Mouse (Mus musculus) lung, embryonic 14.5 days (tissue): ENCODE data around the gene Bin2. TPM values are rescaled to one million over a fixed set of nuclear protein-coding genes. Genes with fewer than 3 reads are reported as not detected.

ENCODE experiments used
- ATAC-seq: fragments of 200-750 bp; cut with Nextera tagmentation; 2 replicates; pipeline ENCODE4 v1.8.0; 2017; ENCODE audit warnings: mild to moderate bottlenecking, moderate TSS enrichment, moderate library complexity; ENCODE audit not compliant: insufficient read depth
- DNase-seq: peaks from one replicate; pipeline ENCODE4 v3.0.0-alpha.2; 2015
- H3K27ac ChIP-seq: fragments of 300-500 bp; sonication (generic); 2 replicates; pipeline ENCODE4 v1.5.1; 2014; ENCODE audit warnings: low read depth, mild to moderate bottlenecking, moderate library complexity
- H3K27me3 ChIP-seq: fragments of 300-500 bp; sonication (generic); 2 replicates; pipeline ENCODE4 v1.6.1; 2014; ENCODE audit warnings: low read length, control low read depth; ENCODE audit not compliant: insufficient read depth
- H3K36me3 ChIP-seq: fragments of 300-500 bp; sonication (generic); 2 replicates; pipeline ENCODE4 v1.6.1; 2014; ENCODE audit warnings: control low read depth; ENCODE audit not compliant: insufficient read depth
- H3K4me1 ChIP-seq: fragments of 300-500 bp; sonication (generic); 2 replicates; pipeline ENCODE4 v1.6.1; 2014; ENCODE audit warnings: antibody characterized with exemption, control low read depth; ENCODE audit not compliant: insufficient read depth
- H3K4me2 ChIP-seq: fragments of 300-500 bp; sonication (generic); 2 replicates; pipeline ENCODE4 v1.6.1; 2014; ENCODE audit warnings: mild to moderate bottlenecking
- H3K4me3 ChIP-seq: fragments of 300-500 bp; sonication (generic); 2 replicates; pipeline ENCODE4 v1.5.1; 2014; ENCODE audit warnings: low read depth, low read length
- H3K9ac ChIP-seq: fragments of 300-500 bp; sonication (generic); 2 replicates; pipeline ENCODE4 v1.6.1; 2014
- H3K9me3 ChIP-seq: fragments of 300-500 bp; sonication (generic); 2 replicates; pipeline ENCODE4 v1.6.1; 2016; ENCODE audit warnings: low read depth, low read length, control low read depth
- CTCF ChIP-seq: IDR thresholded peaks from 2 replicates; pipeline ENCODE4 v1.5.1; 2016; ENCODE audit warnings: antibody characterized with exemption, low read depth
- WGBS: fragments of 180-500 bp; shearing (Covaris S2); extraction: QIAGEN DNeasy Blood & Tissue Kit; methylation state at CpG from one replicate; pipeline ENCODE4 v1.1.7; 2014; 5-methylcytosine and 5-hydroxymethylcytosine counted together
- microRNA-seq: library from miRNA; unstranded; fragments of <30 nt; microRNA quantifications from one replicate; pipeline ENCODE4, GENCODE M21; 2016; ENCODE audit warnings: borderline number of aligned reads
- polyA plus RNA-seq: library from polyadenylated mRNA; unstranded; fragments of >200 nt; fragmentation: Nextera tagmentation; extraction: Ambion mirVana; gene quantifications from 2 replicates; pipeline ENCODE4 v1.2.1, GENCODE M21; 2014

Bin2 gene
- polyA plus RNA-seq, 1 experiment from 2014 or later: 4.8 TPM

DNA sequence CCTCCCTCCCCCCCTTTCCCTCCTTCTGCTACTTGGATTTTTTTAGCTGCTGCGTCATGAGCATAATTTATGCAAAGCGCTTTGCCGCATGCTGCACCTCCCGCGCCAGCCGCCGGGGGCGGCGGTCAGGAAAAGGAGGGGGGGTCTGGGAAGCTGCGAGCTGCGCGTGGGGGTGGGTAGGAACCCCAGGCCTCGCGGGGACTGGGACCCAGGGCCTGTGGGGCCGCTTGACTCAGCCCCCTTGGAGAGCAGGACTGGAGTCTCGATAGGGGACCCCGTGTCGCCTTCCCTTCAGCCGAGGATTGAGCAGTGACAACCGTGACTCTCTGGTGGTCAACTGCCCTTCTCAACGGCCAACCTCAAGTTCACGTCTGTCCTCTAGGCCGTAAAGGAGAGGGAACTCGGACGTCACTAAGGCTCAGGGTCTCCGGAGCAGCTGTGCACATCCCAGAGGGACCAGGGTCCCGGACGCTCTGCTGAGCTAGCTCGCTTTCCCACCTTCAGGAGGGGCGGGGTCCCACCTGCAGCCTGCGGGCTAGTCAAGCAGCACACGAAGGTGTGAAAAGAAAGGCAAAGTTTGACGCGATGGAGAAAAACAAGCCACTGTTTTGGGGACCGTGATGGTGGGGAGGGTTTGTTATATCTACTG lies 69.2 kb downstream of the Bin2 start:
- DNase-seq: peak; percentile 88
- peak overlapping the region; percentile 80 for H3K9ac ChIP-seq
- peaks cover 4% of the 10 kb centered on the region; the same call in 1 of the 2 replicates for H3K4me1 ChIP-seq
- WGBS: under 1% methylated on average over 35 of the region's 35 CpGs
- H3K4me2 ChIP-seq: peak overlapping the region; percentile 98
- no peaks in the 10 kb centered on the region for H3K9me3 ChIP-seq
- no peaks in the 10 kb centered on the region for H3K36me3 ChIP-seq
- H3K27me3 ChIP-seq: peaks cover 25% of the 10 kb centered on the region
- no peak overlapping the region for H3K27ac ChIP-seq
- H3K4me3 ChIP-seq: peak overlapping the region; percentile 77
- peak; percentile 63 for TF ChIP-seq CTCF
- ATAC-seq: peak; percentile 76

- Histone ChIP-seq H3K4me3 (peak within 1 kb of the TSS; percentile 77), H3K27me3 (peaks cover 25% of the 10 kb centered on the region), H3K27ac (peak within 1 kb of the TSS; percentile 36; the same call in 1 of the 2 replicates), H3K4me1 (peaks cover 4% of the 10 kb centered on the region; the same call in 1 of the 2 replicates), H3K4me2 (peak within 1 kb of the TSS; percentile 98), H3K36me3 (no peaks in the 10 kb centered on the region), H3K9me3 (no peaks in the 10 kb centered on the region), H3K9ac (peak within 1 kb of the TSS; percentile 80)
- DNase-seq (peak; percentile 31), ATAC-seq (peak; percentile 62)
- WGBS: under 1% methylated on average over 60 of the region's 76 CpGs
- no peak for TF ChIP-seq CTCF
Observed at GRCm38 (mm10) chr15:100599276-100600046, 69.9 kb downstream of the Bin2 start, which contains the start of gene Pou6f1. Gene Pou6f1, minus strand, starts transcription at chr15:100599984.

DNA sequence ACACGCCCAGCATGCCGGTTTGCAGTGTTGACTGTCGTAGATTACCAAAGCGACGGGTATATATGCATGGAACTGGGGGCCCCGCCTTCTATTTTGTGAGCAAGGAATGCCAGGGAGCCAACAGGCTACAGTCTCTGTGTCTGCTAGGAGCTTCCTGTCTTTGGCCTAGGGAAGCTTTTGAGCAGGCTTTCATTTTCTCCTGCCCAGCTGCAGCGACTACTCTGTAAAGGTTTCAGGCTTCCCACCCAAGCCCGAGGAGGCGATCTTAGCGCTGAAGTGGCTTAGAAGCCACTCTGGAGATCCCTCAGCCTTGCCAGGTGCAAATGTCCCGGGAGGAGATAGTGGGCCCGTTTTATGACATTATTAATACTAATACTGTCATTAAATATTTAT lies 70.5 kb downstream of the Bin2 start:
- peak overlapping the region; percentile 98 for H3K4me2 ChIP-seq
- H3K27me3 ChIP-seq: peaks cover 25% of the 10 kb centered on the region
- no peaks in the 10 kb centered on the region for H3K9me3 ChIP-seq
- DNase-seq (peak; percentile 73), ATAC-seq (peak; percentile 58)
- peak overlapping the region; percentile 77 for H3K4me3 ChIP-seq
- WGBS: 3% methylated on average over 12 of the region's 12 CpGs
- no peaks in the 10 kb centered on the region for H3K36me3 ChIP-seq
- no peak for TF ChIP-seq CTCF
- H3K4me1 ChIP-seq: peaks cover 4% of the 10 kb centered on the region; the same call in 1 of the 2 replicates
- peak overlapping the region; percentile 80 for H3K9ac ChIP-seq
- no peak overlapping the region for H3K27ac ChIP-seq

DNA sequence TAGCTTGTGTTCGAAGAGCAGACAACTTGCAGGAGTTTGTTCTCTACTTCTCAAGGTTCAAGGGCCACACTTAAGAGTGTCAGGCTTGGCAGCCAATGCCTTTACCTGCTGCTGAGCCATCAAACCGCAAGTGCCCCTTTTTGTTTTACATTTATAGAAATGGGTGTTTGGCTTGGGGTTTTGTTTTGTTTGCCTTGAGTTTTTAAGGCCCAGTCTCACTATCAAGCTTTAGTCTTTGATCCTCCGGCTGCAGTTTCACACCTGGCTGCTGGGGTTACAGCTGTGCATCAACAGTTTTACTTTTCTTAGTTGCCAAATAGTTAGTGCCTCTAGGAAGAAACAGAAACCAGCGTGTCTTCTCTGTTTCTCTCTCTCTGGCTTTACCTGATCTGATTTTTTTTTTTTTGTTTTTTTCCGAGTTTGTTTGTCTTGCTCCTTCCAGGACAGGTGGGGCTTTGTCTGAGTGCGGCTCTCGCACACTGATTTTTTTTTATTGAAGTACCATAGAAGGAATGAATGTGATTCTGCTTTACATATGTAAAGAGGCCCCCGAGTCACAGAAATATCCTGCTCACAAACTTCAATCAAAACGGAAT lies 71.0 kb downstream of the Bin2 start:
- H3K36me3 ChIP-seq: no peaks in the 10 kb centered on the region
- DNase-seq (peak; percentile 38), ATAC-seq (no peak)
- peak overlapping the region; percentile 80 for H3K9ac ChIP-seq
- no peak for TF ChIP-seq CTCF
- H3K27ac ChIP-seq: no peak overlapping the region
- peaks cover 4% of the 10 kb centered on the region; the same call in 1 of the 2 replicates for H3K4me1 ChIP-seq
- H3K9me3 ChIP-seq: no peaks in the 10 kb centered on the region
- WGBS: 18% methylated on average over 9 of the region's 9 CpGs
- H3K27me3 ChIP-seq: peaks cover 21% of the 10 kb centered on the region
- peak overlapping the region; percentile 77 for H3K4me3 ChIP-seq
- H3K4me2 ChIP-seq: peak overlapping the region; percentile 98

- H3K9me3 ChIP-seq: no peaks in the 10 kb centered on the region
- H3K36me3 ChIP-seq: no peaks in the 10 kb centered on the region
- TF ChIP-seq CTCF: no peak
- no peak overlapping the region for H3K4me2 ChIP-seq
- no peaks in the 10 kb centered on the region for H3K27me3 ChIP-seq
- H3K9ac ChIP-seq: no peak overlapping the region
- ATAC-seq (no peak), DNase-seq (no peak)
- no peak overlapping the region for H3K4me3 ChIP-seq
- 81% methylated on average over 6 of the region's 6 CpGs for WGBS
- no peak overlapping the region for H3K27ac ChIP-seq
- H3K4me1 ChIP-seq: no peaks in the 10 kb centered on the region
Observed at GRCm38 (mm10) chr15:100592817-100593216, 76.5 kb downstream of the Bin2 start.

Small RNAs within 50 kb of the gene (microRNA-seq; reads per million reads assigned to microRNA genes)
- gene Mir6961: not detected

Other genes with a start within 250 kb of the Bin2 start
- not detected in 2 replicates for gene Gm5475, start 247.4 kb downstream of the Bin2 start, polyA plus RNA-seq
- gene Slc11a2, start 244.5 kb downstream of the Bin2 start, polyA plus RNA-seq: 17.8 and 21.6 TPM in 2 replicates
- gene Letmd1, start 200.5 kb downstream of the Bin2 start, polyA plus RNA-seq: 20.6 and 22.9 TPM in 2 replicates
- gene Csrnp2, start 174.1 kb downstream of the Bin2 start, polyA plus RNA-seq: 15.7 and 18.0 TPM in 2 replicates
- gene Tfcp2, start 117.5 kb downstream of the Bin2 start, polyA plus RNA-seq: 23.0 and 25.5 TPM in 2 replicates
- gene Pou6f1, start 69.6 kb downstream of the Bin2 start, polyA plus RNA-seq: 6.5 and 7.6 TPM in 2 replicates
- 210 and 231 TPM in 2 replicates for gene Dazap2, start 54.2 kb downstream of the Bin2 start, polyA plus RNA-seq
- gene Smagp, start 32.6 kb downstream of the Bin2 start, polyA plus RNA-seq: 9.5 and 11.9 TPM in 2 replicates
- gene Cela1, start 18.4 kb upstream of the Bin2 start, polyA plus RNA-seq: 0.97 and 1.2 TPM in 2 replicates
- gene Galnt6, start 59.8 kb upstream of the Bin2 start, polyA plus RNA-seq: 0.07 and 0.25 TPM in 2 replicates
- 1.6 and 2.5 TPM in 2 replicates for gene Slc4a8, start 92.2 kb upstream of the Bin2 start, polyA plus RNA-seq
- gene Scn8a, start 200.3 kb upstream of the Bin2 start, polyA plus RNA-seq: 1.3 and 2.6 TPM in 2 replicates